ENCODE assay signal across 22 mouse cellular contexts in the genomic region with DNA sequence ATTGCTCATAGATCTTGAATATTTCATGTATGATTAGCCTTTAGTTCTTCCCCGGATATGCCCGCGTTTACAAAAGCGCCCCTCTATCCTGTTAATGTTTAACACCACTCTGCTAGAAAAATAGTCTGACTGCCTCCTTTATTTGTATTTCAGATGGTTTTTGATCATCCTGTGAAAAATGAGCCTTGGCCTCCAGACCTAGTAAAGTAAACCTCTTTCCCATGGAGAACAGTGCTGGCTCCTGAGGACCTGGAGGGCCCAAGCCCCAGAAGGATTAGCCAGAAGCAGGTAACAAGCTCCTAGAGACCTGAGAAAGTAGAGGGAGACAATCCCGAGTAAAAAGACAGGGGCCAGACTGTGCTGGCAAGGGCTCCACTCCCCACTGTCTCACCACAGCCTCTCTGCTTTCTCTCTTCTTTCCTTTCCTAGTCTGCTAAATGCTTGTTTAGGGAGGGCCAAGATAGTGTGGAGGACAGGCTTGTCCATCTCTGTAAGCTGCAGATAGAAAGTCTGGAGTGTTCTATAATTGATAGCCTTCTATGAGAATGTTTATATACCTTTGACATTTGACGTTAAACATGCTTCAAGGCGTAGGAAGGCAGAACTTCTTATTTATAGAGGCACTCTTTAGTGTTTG.
A peak's percentile ranks its signal among the peaks of the same experiment; 100 is the strongest.
DNase-seq lines count a peak whose midpoint lies in the region; ATAC-seq and TF ChIP-seq lines count a peak whose summit lies in the region.
"Had no signal": no experiment of that assay in that cellular context is flagged by ENCODE, and none has a peak within 500 bp of the region (broad histone marks: within the 10 kb centered on the region; RNA-seq: fewer than 3 reads in every experiment).

No protein-coding gene starts in this region.

- H3K27ac ChIP-seq in kidney, embryonic 15.5 days: peak overlapping the region; percentile 79
- H3K27ac ChIP-seq in liver, embryonic 14.5 days: no peak overlapping the region
- H3K27ac ChIP-seq in cerebellum, adult 2 months (ENCODE audit: insufficient read depth, low read length): no peak overlapping the region
- no peak overlapping the region for H3K27ac ChIP-seq in forebrain, embryonic 14.5 days (ENCODE audit: low read depth, low read length)
- H3K27ac ChIP-seq: embryonic facial prominence, embryonic 15.5 days; heart, embryonic 10.5 days; hindbrain, embryonic 13.5 days; neural tube, embryonic 12.5 days had no signal

- WGBS in kidney, embryonic 15.5 days: 53% methylated on average over 7 of the region's 7 CpGs
- WGBS in liver, embryonic 14.5 days (ENCODE audit: insufficient replicate concordance): 63% methylated on average over 7 of the region's 7 CpGs
- WGBS in cerebellum, adult 2 months: 81% methylated on average over 7 of the region's 7 CpGs
- 92% methylated on average over 7 of the region's 7 CpGs for WGBS in forebrain, embryonic 14.5 days

- peaks cover 17% of the 10 kb centered on the region for H3K36me3 ChIP-seq in kidney, embryonic 15.5 days
- no peaks in the 10 kb centered on the region for H3K36me3 ChIP-seq in liver, embryonic 14.5 days (replicated peaks; ENCODE audit: control insufficient read depth, insufficient read depth, low read depth)
- H3K36me3 ChIP-seq in forebrain, embryonic 14.5 days (ENCODE audit: control insufficient read depth, insufficient read depth, low read length): peaks cover 39% of the 10 kb centered on the region

- no peak for ATAC-seq in kidney, embryonic 15.5 days (replicated peaks; ENCODE audit: low FRiP score)
- no peak for ATAC-seq in liver, embryonic 14.5 days (ENCODE audit: insufficient read depth)
- ATAC-seq in forebrain, embryonic 14.5 days: no peak

- DNase-seq in kidney, adult 18-20 months: no peak
- DNase-seq in lung, postnatal 36 days: peak; percentile 8
- no peak for DNase-seq in lung, postnatal 4 days
- DNase-seq in liver, embryonic 14.5 days (ENCODE audit: low read depth in 3 of 3, low spot score in 3 of 3): peak in 1 of 3 experiments; percentile 10
- peak; percentile 48 for DNase-seq in yolk sac, embryonic 10.5 days (ENCODE audit: low spot score)
- no peak for DNase-seq in cerebellum, adult 2 months
- no peak for DNase-seq in forebrain, embryonic 14.5 days (ENCODE audit: low spot score)
- DNase-seq: adrenal gland, postnatal 14 days; cerebellum, adult 9-10 months; gastrocnemius, postnatal 36 days; heart, postnatal 14 days; kidney, adult 11 months; layer of hippocampus, postnatal 36 days; lung, postnatal 14 days; right cerebral cortex, postnatal 25 days; thymus, adult 2 months had no signal

- TF ChIP-seq POLR2A in cerebellum, adult 2 months (IDR thresholded peaks at IDR 0.05; ENCODE audit: borderline replicate concordance, insufficient read depth, low read length): no peak

- H3K4me1 ChIP-seq in kidney, embryonic 15.5 days: peaks cover 16% of the 10 kb centered on the region
- H3K4me1 ChIP-seq in liver, embryonic 14.5 days (replicated peaks; ENCODE audit: control insufficient read depth in 2 of 2, insufficient read depth in 2 of 2, low read length in 1 of 2): peaks cover 0 to 10% of the 10 kb centered on the region in 2 experiments; a peak in 3 of 4 replicates
- H3K4me1 ChIP-seq in cerebellum, adult 2 months (ENCODE audit: control insufficient read depth, insufficient read depth, low read length): no peaks in the 10 kb centered on the region
- H3K4me1 ChIP-seq in forebrain, embryonic 14.5 days (ENCODE audit: control insufficient read depth, insufficient read depth, low read length): no peaks in the 10 kb centered on the region
- H3K4me1 ChIP-seq: hindbrain, embryonic 13.5 days; neural tube, embryonic 12.5 days had no signal

- H3K4me2 ChIP-seq in kidney, embryonic 15.5 days: no peak overlapping the region
- peak overlapping the region; percentile 18; the same call in 1 of the 2 replicates for H3K4me2 ChIP-seq in liver, embryonic 14.5 days (ENCODE audit: low read depth)
- H3K4me2 ChIP-seq in forebrain, embryonic 14.5 days (ENCODE audit: low read length): no peak overlapping the region
- H3K4me2 ChIP-seq: embryonic facial prominence, embryonic 15.5 days; hindbrain, embryonic 13.5 days; midbrain, embryonic 11.5 days; neural tube, embryonic 12.5 days had no signal

- no peak overlapping the region for H3K9ac ChIP-seq in kidney, embryonic 15.5 days
- H3K9ac ChIP-seq in liver, embryonic 14.5 days (replicated peaks): no peak overlapping the region
- H3K9ac ChIP-seq in forebrain, embryonic 14.5 days (ENCODE audit: low read length): no peak overlapping the region
- H3K9ac ChIP-seq: embryonic facial prominence, embryonic 15.5 days; hindbrain, embryonic 13.5 days; neural tube, embryonic 12.5 days had no signal

- TF ChIP-seq CTCF in liver, embryonic 14.5 days (IDR thresholded peaks at IDR 0.05; ENCODE audit: low read depth): no peak
- no peak for TF ChIP-seq CTCF in cerebellum, adult 2 months (IDR thresholded peaks at IDR 0.05; ENCODE audit: borderline replicate concordance, insufficient read depth, low read depth, low read length)

- no peak for TF ChIP-seq EP300 in liver, embryonic 14.5 days (IDR thresholded peaks at IDR 0.05; ENCODE audit: low read depth)

- H3K4me3 ChIP-seq in kidney, embryonic 15.5 days (replicated peaks): no peak overlapping the region
- no peak overlapping the region for H3K4me3 ChIP-seq in liver, embryonic 14.5 days (ENCODE audit: insufficient read depth in 1 of 2, low read depth in 2 of 2, low read length in 2 of 2)
- H3K4me3 ChIP-seq in cerebellum, adult 2 months (replicated peaks; ENCODE audit: insufficient read depth, low read depth, low read length): no peak overlapping the region
- H3K4me3 ChIP-seq in forebrain, embryonic 14.5 days (ENCODE audit: low read depth, low read length): no peak overlapping the region
- H3K4me3 ChIP-seq: embryonic facial prominence, embryonic 15.5 days; heart, embryonic 10.5 days; hindbrain, embryonic 13.5 days; neural tube, embryonic 12.5 days had no signal

- H3K27me3 ChIP-seq in kidney, embryonic 15.5 days: no peaks in the 10 kb centered on the region
- H3K27me3 ChIP-seq in liver, embryonic 14.5 days (ENCODE audit: control insufficient read depth, insufficient read depth, low read length): no peaks in the 10 kb centered on the region
- no peaks in the 10 kb centered on the region for H3K27me3 ChIP-seq in cerebellum, adult 2 months (ENCODE audit: control insufficient read depth, insufficient read depth, low read length)
- no peaks in the 10 kb centered on the region for H3K27me3 ChIP-seq in forebrain, embryonic 14.5 days (replicated peaks; ENCODE audit: control insufficient read depth, insufficient read depth, low read length)
- H3K27me3 ChIP-seq: embryonic facial prominence, embryonic 15.5 days; hindbrain, embryonic 13.5 days; neural tube, embryonic 12.5 days had no signal

- no peaks in the 10 kb centered on the region for H3K9me3 ChIP-seq in kidney, embryonic 15.5 days (replicated peaks)
- H3K9me3 ChIP-seq in liver, embryonic 14.5 days (ENCODE audit: control insufficient read depth, low read length): no peaks in the 10 kb centered on the region
- H3K9me3 ChIP-seq in forebrain, embryonic 14.5 days (replicated peaks; ENCODE audit: control insufficient read depth, low read length): no peaks in the 10 kb centered on the region
- H3K9me3 ChIP-seq: embryonic facial prominence, embryonic 15.5 days; heart, embryonic 10.5 days; hindbrain, embryonic 13.5 days had no signal

Comparison
In these comparisons a context has a peak if more than half of its experiments do, and no peak if none do; other contexts are left out.
1. DNase-seq: peak in lung, postnatal 36 days (single experiment) and yolk sac, embryonic 10.5 days (single experiment); none in kidney, adult 18-20 months (single experiment), lung, postnatal 4 days (0 of 2), cerebellum, adult 2 months (0 of 2) and forebrain, embryonic 14.5 days (single experiment).